Comparison of ENCODE assay signal across 8 mouse cellular contexts in the genomic region with DNA sequence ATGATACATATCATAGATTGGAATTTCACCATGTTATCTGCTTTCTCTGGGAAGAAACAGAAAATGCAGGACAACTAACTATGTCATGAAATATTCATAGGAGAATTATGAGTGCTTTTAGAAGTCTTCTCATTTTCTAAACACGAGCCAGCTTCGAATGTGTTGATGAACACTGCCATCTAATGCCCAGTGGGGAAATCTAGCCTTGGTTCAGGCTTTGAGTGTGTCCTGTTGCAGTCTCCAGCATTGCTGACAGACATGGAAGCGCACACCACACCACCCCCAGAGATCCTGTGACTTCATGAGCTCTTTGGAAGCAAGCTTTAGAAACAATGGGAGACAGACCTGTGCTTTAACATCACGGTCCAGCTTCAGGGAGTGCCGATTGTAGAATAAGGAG.
DNase-seq lines count a peak whose midpoint lies in the region; ATAC-seq lines count a peak whose summit lies in the region.

No protein-coding gene starts in this region.

- no peak overlapping the region for H3K4me2 ChIP-seq in midbrain, embryonic 16.5 days (ENCODE audit: low read length)

- no peak overlapping the region for H3K27ac ChIP-seq in midbrain, embryonic 16.5 days (ENCODE audit: low read length)

- H3K36me3 ChIP-seq in midbrain, embryonic 16.5 days (ENCODE audit: control insufficient read depth, insufficient read depth, low read length) = no peaks in the 10 kb centered on the region

- 42% methylated on average over 5 of the region's 5 CpGs for WGBS in midbrain, embryonic 16.5 days

- no peaks in the 10 kb centered on the region for H3K9me3 ChIP-seq in midbrain, embryonic 16.5 days (replicated peaks; ENCODE audit: control insufficient read depth, low read length, poor library complexity, severe bottlenecking)

- H3K27me3 ChIP-seq in midbrain, embryonic 16.5 days (ENCODE audit: control insufficient read depth, insufficient read depth, low read depth, low read length) = no peaks in the 10 kb centered on the region

- intact Hi-C loops in heart, postnatal 36 days (cut with DNase I) = loop anchor here (1.0 kb wide), 1 partner anchor 58 kb away; no protein-coding TSS in a partner anchor

- DNase-seq in heart, postnatal 36 days = peak; percentile 11 to 15
- no peak for DNase-seq in heart, adult 8-10 months (ENCODE audit: low spot score)
- DNase-seq in brain, adult 2 months (ENCODE audit: low read depth, low spot score) = peak; percentile 78
- peak; percentile 14 to 39 for DNase-seq in layer of hippocampus, postnatal 25 days (ENCODE audit: extremely low spot score in 1 of 2, low spot score in 1 of 2)
- DNase-seq in spleen, postnatal 36 days (ENCODE audit: low spot score in 2 of 2) = no peak

- no peak overlapping the region for H3K9ac ChIP-seq in midbrain, embryonic 16.5 days (ENCODE audit: low read depth, low read length)

- H3K4me1 ChIP-seq in midbrain, embryonic 16.5 days (ENCODE audit: control insufficient read depth, insufficient read depth, low read length) = no peaks in the 10 kb centered on the region

- peak; percentile 60 to 88; a peak in 3 of 4 replicates for ATAC-seq in hematopoietic stem cell, adult 5-6 weeks (replicated peaks in 1 of 2; ENCODE audit: insufficient read depth in 1 of 2, low FRiP score in 2 of 2, low TSS enrichment in 1 of 2, low read depth in 1 of 2, poor library complexity in 2 of 2, severe bottlenecking in 2 of 2)
- peak; percentile 66 for ATAC-seq in midbrain, embryonic 16.5 days
- ATAC-seq in megakaryocyte, adult 5-6 weeks (ENCODE audit: poor library complexity, severe bottlenecking) = no peak

- no peak overlapping the region for H3K4me3 ChIP-seq in midbrain, embryonic 16.5 days (ENCODE audit: low read depth, low read length)

Comparison
In these comparisons a context has a peak if more than half of its experiments do, and no peak if none do; other contexts are left out.
1. DNase-seq: peak in heart, postnatal 36 days (2 of 2), brain, adult 2 months (single experiment) and layer of hippocampus, postnatal 25 days (2 of 2); none in heart, adult 8-10 months (single experiment) and spleen, postnatal 36 days (0 of 2).